Mouse (Mus musculus): ENCODE measurements at regions not wholly inside any gene's neighbourhood (a gene's known extent, or its start where the extent isn't known, plus 50 kb on each side); places are given as distances from the start of the nearest gene placed in this dataset.

GRCm38 (mm10) chr8:11145251-11145650 lies 137.0 kb upstream of the Irs2 start:
- DNase-seq = no peak

GRCm38 (mm10) chr8:11140566-11140965 lies 132.3 kb upstream of the Irs2 start:
- DNase-seq = no peak

GRCm38 (mm10) chr8:11139294-11139693 lies 131.0 kb upstream of the Irs2 start:
- no peak for DNase-seq

- DNase-seq = no peak
Observed at GRCm38 (mm10) chr8:11138302-11139020, 130.2 kb upstream of the Irs2 start.

GRCm38 (mm10) chr8:11136566-11136965 lies 128.3 kb upstream of the Irs2 start:
- DNase-seq = no peak

- no peak for DNase-seq
Observed at GRCm38 (mm10) chr8:11135135-11135534, 126.9 kb upstream of the Irs2 start.

GRCm38 (mm10) chr8:11134562-11134961 lies 126.3 kb upstream of the Irs2 start:
- no peak for DNase-seq

- no peak for DNase-seq
Observed at GRCm38 (mm10) chr8:11119030-11119634, 110.9 kb upstream of the Irs2 start.

- DNase-seq = no peak
Observed at GRCm38 (mm10) chr8:11116534-11116933, 108.3 kb upstream of the Irs2 start.

- no peak for DNase-seq
Observed at GRCm38 (mm10) chr8:11115210-11115609, 107.0 kb upstream of the Irs2 start.

- DNase-seq = no peak
Observed at GRCm38 (mm10) chr8:11114531-11114930, 106.3 kb upstream of the Irs2 start.

GRCm38 (mm10) chr8:11112908-11113532 lies 104.8 kb upstream of the Irs2 start:
- peak; percentile 1 for DNase-seq

GRCm38 (mm10) chr8:11111987-11112386 lies 103.7 kb upstream of the Irs2 start:
- no peak for DNase-seq

- no peak for DNase-seq
Observed at GRCm38 (mm10) chr8:11107435-11107834, 99.2 kb upstream of the Irs2 start.

GRCm38 (mm10) chr8:11107021-11107420 lies 98.8 kb upstream of the Irs2 start:
- no peak for DNase-seq

- no peak for DNase-seq
Observed at GRCm38 (mm10) chr8:11103745-11104607, 95.7 kb upstream of the Irs2 start.

GRCm38 (mm10) chr8:11100310-11100709 lies 92.1 kb upstream of the Irs2 start:
- no peak for DNase-seq

- DNase-seq = no peak
Observed at GRCm38 (mm10) chr8:11099591-11099855, 91.3 kb upstream of the Irs2 start.

GRCm38 (mm10) chr8:11098790-11099590 lies 90.7 kb upstream of the Irs2 start:
- no peak for DNase-seq

- no peak for DNase-seq
Observed at GRCm38 (mm10) chr8:11098228-11098778, 90.0 kb upstream of the Irs2 start.

GRCm38 (mm10) chr8:11097813-11098212 lies 89.6 kb upstream of the Irs2 start:
- no peak for DNase-seq

GRCm38 (mm10) chr8:11094516-11094915 lies 86.3 kb upstream of the Irs2 start:
- no peak for DNase-seq

Measured in thymus, postnatal 25 days (tissue).